Mouse (Mus musculus): ENCODE measurements around the gene Gna12.
A peak's percentile ranks its signal among the peaks of the same experiment; 100 is the strongest.

Gene Gna12

DNA sequence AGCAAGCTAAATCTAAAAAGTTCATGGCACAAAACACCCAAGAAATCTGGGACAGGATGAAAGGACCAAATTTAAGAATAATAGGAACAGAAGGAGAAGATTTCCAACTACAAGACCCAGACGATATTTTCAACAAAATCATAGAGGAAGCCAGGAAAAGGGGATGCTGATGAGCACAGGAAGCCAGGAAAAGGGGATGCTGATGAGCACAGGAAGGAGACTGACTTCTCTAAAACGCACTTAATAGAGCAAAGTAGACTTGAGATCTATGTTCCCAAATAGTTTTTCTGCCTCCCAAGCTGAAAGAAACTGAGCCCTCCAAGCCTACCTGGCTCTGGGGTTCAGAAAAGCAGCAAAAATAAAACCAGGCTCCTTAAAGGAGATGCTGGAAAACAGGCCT, 2.8 kb downstream of the Gna12 start:
- no peak for DNase-seq (ENCODE audit: low spot score)

DNA sequence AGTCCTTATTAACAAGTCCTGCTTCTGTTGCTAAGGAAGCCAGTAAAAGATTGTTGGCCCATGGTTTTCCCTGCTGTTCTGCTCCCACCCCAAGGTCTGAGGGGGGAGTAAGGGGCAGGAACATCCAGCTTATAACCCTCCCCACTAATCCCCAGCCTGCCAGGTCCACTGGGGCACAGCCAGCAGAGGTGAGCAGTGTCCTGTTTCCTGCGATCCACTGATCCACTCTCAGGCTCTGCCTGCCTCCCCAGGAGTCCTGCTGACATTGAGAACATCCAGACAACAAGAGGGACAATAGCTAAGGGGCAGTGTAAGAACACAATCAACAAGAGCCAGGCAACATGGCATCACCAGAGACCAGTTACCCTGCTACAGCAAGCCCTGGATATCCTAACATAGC, 3.4 kb downstream of the Gna12 start:
- DNase-seq (ENCODE audit: low spot score) = no peak

GRCm38 (mm10) chr5:140826118-140826517, 4.1 kb downstream of the Gna12 start:
- no peak for DNase-seq (ENCODE audit: low spot score)

- DNase-seq (ENCODE audit: low spot score) = no peak
Observed at GRCm38 (mm10) chr5:140824126-140824525, 6.1 kb downstream of the Gna12 start.

- no peak for DNase-seq (ENCODE audit: low spot score)
Observed at GRCm38 (mm10) chr5:140823386-140823785, 6.8 kb downstream of the Gna12 start.

- no peak for DNase-seq (ENCODE audit: low spot score)
Observed at GRCm38 (mm10) chr5:140821951-140822350, 8.3 kb downstream of the Gna12 start.

DNA sequence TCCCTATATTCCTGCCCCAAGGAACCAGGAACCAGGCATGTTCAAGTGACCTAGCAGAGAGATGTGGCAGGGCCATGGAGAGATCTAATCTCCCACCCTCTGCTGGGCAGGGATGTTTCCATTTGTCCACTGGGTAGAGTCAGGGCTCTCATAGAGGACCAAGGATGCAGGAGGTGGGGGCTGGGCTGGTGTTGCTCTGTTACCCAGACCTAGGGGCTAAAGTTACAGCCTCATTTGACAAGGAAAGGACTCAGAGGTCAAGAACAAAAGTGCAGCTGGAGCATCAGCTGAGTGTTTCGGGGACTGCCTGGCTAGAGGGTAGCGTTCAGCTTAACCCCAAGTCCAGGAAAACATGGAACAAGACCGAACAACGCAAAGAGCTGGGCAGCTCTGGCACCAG, 9.7 kb downstream of the Gna12 start:
- no peak for DNase-seq (ENCODE audit: low spot score)

- DNase-seq (ENCODE audit: low spot score) = no peak
Observed at GRCm38 (mm10) chr5:140819594-140819993, 10.6 kb downstream of the Gna12 start.

GRCm38 (mm10) chr5:140818482-140819076, 11.7 kb downstream of the Gna12 start:
- DNase-seq (ENCODE audit: low spot score) = no peak

GRCm38 (mm10) chr5:140816950-140817568, 13.2 kb downstream of the Gna12 start:
- DNase-seq (ENCODE audit: low spot score) = no peak

- no peak for DNase-seq (ENCODE audit: low spot score)
Observed at GRCm38 (mm10) chr5:140816008-140816407, 14.2 kb downstream of the Gna12 start.

GRCm38 (mm10) chr5:140815059-140815728, 15.0 kb downstream of the Gna12 start:
- no peak for DNase-seq (ENCODE audit: low spot score)

DNA sequence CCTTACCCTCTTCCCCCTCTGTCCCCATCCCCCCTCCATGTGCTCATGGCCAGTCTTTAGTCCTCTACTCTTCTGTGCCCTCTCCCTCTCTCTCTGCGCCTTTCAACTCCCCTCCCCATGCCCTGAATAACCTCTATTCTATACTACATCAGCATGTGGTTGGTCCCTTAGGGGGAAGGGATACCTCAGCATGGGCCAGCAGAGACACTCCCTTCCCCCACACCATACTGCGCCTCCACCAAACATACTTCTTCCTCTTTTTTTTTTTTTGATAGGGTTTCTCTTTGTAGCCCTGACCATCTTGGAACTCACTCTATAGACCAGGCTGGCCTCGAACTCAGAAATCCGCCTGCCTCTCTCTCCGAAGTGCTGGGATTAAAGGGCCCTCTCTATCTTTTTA, 15.8 kb downstream of the Gna12 start:
- DNase-seq (ENCODE audit: low spot score) = no peak

DNA sequence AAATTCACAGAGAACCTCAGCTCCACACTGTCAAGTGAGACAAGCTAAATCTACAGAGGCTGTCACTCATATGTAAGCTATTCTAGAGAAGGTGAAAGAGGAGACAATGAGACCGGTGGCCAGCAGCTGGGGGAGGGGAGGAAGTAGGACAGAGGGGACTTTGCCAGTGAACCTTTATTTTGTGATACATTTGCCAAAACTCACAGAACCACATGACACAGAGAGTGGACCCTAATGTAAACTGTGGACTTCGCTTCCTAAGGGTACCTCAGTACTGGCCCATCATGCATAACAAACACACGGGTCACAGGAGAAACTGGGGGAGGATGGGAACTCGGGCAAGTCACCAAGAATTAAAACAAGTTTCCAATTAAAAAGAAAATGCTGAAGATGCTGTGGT, 17.5 kb downstream of the Gna12 start:
- no peak for DNase-seq (ENCODE audit: low spot score)

DNA sequence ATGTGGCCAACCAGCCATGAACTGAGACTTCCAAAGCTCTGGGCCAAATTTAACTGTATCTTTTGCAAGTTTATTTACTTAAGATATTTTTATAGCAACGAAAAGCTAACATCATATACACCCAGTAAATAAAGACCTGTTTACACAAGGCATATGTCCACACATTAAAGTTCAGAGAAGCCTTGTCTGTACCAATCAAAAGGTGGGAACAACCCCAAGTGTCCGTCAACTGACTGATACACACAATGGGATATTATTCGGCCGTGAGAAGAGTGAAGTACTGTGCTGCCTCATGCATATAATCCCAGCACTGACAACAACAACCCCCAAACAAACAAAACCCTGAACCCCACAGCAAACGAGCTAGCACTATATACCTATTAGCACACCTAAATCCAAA, 18.2 kb downstream of the Gna12 start:
- no peak for DNase-seq (ENCODE audit: low spot score)

DNA sequence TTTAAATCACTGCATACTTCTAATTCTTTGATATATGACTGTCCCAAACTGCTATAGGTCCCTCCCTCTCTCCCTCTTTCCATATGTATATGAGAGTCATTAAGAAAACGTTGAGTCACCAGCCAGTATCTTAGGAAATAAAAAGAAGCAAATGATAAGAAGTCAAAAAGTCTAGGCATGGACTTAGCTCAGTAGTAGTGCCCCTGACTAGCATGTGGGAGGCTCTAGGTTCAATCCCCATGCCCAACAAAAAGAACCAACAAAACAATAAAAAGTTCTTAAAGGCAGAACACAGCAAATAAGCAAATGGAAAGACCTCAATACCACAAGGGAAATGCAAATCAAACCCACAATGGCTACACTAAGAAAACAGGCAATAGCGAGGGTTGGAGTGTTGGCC, 18.8 kb downstream of the Gna12 start:
- DNase-seq (ENCODE audit: low spot score) = no peak

DNA sequence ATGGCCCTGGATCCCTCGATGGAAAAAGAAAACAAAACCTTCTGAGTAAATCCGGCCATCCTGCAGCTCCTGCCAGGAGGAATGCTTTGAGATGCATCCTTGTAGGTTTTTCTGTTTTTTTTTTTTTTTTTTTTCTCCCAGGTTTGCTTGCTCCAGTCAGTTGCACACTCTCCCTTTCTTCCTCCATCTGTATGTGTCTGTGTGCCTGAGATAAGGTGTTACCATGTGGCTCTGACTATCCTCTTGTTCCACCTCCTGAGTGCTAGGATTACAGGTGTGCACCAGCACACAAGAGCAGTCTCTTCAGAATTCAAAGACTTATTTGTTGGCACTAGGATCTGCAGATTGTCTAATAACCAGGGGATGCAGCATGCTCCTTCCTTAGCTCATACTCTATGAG, 23.3 kb downstream of the Gna12 start:
- DNase-seq (ENCODE audit: low spot score) = no peak

DNA sequence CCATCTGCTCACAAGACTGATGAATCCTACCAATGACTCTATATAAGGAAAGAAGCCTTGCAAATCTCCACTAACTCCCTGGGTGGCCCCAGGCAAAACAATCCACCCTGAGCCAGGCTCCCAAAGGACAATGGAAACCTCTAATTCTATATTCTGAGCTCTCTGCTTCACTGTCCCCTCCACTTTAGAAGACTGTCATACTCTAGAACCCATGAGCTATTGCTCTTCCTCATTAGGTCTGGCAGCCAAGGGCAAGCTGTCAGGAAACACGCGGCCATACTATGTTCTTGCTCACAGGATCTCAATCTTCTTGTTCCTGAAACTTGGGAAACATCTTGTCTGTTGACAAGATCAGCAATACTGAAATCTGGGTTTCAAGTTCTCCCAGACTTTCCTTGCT, 24.0 kb downstream of the Gna12 start:
- no peak for DNase-seq (ENCODE audit: low spot score)

- no peak for DNase-seq (ENCODE audit: low spot score)
Observed at GRCm38 (mm10) chr5:140801782-140802181, 28.4 kb downstream of the Gna12 start.

DNA sequence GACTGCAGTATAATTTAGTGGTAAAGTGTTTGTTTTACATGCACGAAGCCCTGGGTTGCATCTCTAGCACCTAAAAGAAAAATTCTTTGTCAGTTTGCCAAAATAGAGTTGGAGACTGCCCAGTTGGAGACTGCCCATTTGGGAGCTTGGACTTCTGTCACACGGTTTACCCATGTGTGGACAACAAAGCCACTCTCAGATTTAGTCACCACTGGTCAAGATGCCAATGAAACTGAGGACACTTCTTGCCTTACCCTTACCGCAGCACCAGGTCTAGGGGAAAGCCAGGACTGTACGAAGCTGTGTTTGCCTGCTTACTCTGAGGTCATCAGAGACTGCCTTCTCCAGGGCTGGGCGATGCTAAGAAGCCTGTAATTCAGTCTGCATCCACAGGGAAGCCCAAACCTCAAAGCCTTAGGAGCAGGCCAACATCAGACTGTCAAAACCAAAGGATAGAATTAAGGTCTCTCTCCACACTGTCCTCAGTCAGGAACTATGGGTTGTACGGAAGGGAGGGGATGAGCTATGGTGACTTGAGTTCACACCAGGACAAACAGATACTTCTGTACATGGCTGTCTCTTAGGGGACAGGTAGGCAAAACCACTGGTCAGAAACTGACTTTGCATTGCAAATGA, 29.8 kb downstream of the Gna12 start:
- no peak for DNase-seq (ENCODE audit: low spot score)

DNA sequence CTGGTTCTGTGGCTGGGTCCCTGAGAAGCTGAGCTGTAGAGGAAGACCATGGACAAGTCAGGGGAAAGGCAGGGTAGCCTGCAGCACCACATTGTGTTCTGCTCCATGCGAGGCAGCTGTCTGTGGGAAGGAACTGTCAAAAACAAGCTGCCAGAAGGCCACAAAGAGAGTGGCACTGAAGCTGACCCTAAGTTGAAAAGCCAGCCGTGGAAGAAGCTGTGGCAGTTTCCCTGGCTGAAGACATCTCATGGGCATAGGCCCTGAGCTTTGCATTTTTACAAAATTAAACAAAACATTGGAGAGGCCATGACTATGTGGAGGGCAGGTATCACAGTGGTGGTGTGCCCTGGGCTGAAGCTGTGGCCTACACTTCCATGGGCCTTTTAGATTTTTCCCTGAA, 31.0 kb downstream of the Gna12 start:
- no peak for DNase-seq (ENCODE audit: low spot score)

DNA sequence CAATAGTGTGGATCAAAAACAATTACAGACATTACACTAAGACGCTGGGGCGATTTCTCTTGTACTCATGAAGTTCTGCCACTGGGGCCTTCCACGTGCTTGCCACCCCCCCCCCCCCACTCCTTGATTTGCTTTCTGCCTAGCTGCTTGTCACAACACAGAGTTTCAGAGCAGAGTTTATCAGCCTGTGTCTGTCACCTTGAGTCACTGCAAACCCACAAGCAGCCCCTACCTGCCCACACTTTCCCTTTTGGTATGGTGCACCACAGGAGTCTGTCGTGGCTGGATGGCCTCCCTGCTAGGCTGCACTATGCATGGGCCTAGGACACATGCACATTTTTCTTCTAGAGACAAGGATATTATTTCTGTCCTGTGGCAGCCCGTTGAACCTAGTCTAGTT, 31.5 kb downstream of the Gna12 start:
- no peak for DNase-seq (ENCODE audit: low spot score)

DNA sequence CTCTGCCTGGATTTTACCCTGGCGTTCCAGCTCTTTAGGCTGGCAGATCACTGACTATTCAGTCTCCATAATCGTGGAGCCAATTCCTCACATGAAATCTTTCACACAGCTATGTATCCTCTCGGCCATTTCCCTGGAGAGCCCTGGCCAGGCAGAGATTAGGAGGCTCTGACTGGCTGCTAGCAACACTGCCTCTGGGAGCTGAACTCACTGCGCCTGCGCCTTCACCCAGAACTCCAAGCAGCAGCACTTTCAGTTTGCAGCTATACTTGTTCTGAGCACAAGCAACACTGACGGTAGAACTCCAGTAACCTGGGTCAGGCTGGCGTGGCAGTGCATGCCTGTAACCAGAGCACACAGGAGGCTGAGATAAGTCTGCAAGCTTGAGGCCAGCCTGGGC, 32.1 kb downstream of the Gna12 start:
- peak; percentile 27 for DNase-seq (ENCODE audit: low spot score)

Data from testis, postnatal 14 days (tissue).